Mouse (Mus musculus): Measurements from ENCODE around the gene Cps1. TPM values are rescaled to one million over a fixed set of nuclear protein-coding genes. Genes with fewer than 3 reads are reported as not detected.

Cps1 gene
- total and polyA plus RNA-seq, 3 experiments: 0.02 to 0.08 (median 0.05) TPM

DNA sequence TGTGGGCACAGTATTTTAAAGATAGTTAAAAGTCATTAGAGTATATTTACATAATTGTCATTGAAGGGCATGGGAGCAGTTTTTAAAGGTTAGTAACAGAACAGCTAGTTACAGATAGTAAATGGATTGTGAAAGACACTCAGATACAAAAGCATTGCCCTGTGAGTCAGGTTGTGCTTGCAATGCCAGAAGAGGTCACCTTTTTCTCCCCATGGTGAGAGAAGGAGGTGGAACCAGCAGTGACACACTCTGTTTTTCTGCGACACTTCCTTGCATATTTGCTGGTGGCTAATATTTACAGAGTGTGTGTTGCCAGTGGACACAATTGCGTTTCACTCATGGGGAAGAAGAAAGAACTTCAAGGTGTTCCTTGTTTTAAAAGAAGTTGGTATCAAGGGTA, 2.6 kb downstream of the Cps1 start:
- Histone ChIP-seq H3K27me3 (ENCODE audit: control insufficient read depth, insufficient read depth, low read length) (no peaks in the 10 kb centered on the region), H3K4me1 (ENCODE audit: control insufficient read depth, insufficient read depth, low read length) (no peaks in the 10 kb centered on the region), H3K4me3 (no peak overlapping the region), H3K36me3 (ENCODE audit: control insufficient read depth, insufficient read depth, low read length) (no peaks in the 10 kb centered on the region), H3K9ac (ENCODE audit: low read depth, low read length) (no peak overlapping the region), H3K79me2 (replicated peaks; ENCODE audit: control insufficient read depth, insufficient read depth, low read length) (no peaks in the 10 kb centered on the region), H3K27ac (no peak overlapping the region)
- intact Hi-C loops (cut with DNase I): no loop called here
- TF ChIP-seq CTCF (IDR thresholded peaks at IDR 0.05) (no peak), EP300 (IDR thresholded peaks at IDR 0.05; ENCODE audit: insufficient read depth, low read depth, low read length) (no peak), POLR2A (IDR thresholded peaks at IDR 0.05; ENCODE audit: insufficient read depth, low read depth, low read length) (no peak)
- no peak for DNase-seq
- 89% methylated on average over 2 of the region's 2 CpGs for WGBS

DNA sequence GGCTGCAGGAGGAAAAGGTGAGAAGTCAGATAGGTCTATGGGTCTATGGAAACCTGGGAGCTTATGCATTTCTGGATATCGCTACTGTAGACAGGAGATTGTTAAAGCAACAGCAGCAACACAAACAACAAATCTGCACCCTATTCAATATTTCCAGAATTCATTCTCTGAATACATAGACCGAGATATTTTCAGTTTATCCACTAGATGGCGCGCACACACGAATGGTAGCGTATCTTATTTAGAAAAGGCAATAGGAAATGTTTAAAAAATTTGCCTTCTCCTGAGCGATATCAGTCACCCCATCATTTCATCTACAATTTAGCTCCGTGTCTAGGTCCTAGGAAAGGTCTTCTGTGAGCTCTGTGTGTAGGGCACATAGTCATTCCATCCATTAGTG, 21.1 kb downstream of the Cps1 start:
- Histone ChIP-seq H3K27ac (no peak overlapping the region), H3K27me3 (ENCODE audit: control insufficient read depth, insufficient read depth, low read length) (no peaks in the 10 kb centered on the region), H3K36me3 (ENCODE audit: control insufficient read depth, insufficient read depth, low read length) (no peaks in the 10 kb centered on the region), H3K4me1 (ENCODE audit: control insufficient read depth, insufficient read depth, low read length) (no peaks in the 10 kb centered on the region), H3K4me3 (no peak overlapping the region), H3K9ac (ENCODE audit: low read depth, low read length) (no peak overlapping the region), H3K79me2 (replicated peaks; ENCODE audit: control insufficient read depth, insufficient read depth, low read length) (no peaks in the 10 kb centered on the region)
- no peak for DNase-seq
- WGBS: 6% methylated on average over 8 of the region's 8 CpGs
- intact Hi-C loops (cut with DNase I): loop anchor here (10.0 kb wide), 1 partner anchor 79 kb away; no protein-coding TSS in a partner anchor
- TF ChIP-seq CTCF (IDR thresholded peaks at IDR 0.05) (peak; percentile 70), POLR2A (IDR thresholded peaks at IDR 0.05; ENCODE audit: insufficient read depth, low read depth, low read length) (no peak), EP300 (IDR thresholded peaks at IDR 0.05; ENCODE audit: insufficient read depth, low read depth, low read length) (no peak)

DNA sequence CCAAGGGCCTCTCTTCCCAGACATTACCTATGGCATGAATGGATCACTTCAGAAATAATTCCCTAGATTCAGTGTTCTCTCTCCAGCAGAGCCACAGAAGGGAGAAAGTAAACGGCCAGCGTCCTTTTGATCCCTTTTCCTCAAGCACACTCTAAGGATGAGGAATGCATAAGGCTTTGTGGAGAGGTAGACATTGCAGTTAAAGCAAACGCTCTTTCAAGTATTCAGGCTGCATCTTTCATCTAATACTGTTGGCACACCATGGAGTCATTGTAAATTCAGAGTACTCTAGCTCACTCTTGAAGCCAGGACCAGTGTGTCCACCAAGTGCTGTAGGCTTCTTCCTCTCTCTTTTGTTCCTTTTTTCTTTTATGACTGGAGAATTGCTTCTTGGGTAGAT, 28.4 kb downstream of the Cps1 start:
- 83% methylated on average over 3 of the region's 3 CpGs for WGBS
- TF ChIP-seq POLR2A (IDR thresholded peaks at IDR 0.05; ENCODE audit: insufficient read depth, low read depth, low read length) (no peak), CTCF (IDR thresholded peaks at IDR 0.05) (no peak), EP300 (IDR thresholded peaks at IDR 0.05; ENCODE audit: insufficient read depth, low read depth, low read length) (no peak)
- H3K27me3 ChIP-seq (ENCODE audit: control insufficient read depth, insufficient read depth, low read length): no peaks in the 10 kb centered on the region

DNA sequence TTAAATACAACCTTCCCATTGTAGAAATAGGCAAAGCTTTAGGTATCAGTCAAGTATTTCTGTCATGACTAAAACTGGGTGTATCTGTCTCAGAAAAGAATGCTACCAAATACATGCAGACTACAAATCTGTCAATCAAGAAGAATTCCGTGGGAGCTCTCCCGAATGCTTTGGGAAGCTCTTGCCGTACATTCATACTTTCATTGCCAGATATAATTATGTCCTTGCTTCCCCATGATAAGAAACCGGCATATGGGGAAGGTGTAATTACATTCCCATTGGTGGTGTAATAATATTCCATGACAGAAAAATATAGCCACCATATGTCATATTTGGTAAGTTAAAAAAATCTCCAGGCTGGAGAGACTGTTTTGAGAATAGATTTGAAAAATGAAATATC, 44.5 kb downstream of the Cps1 start:
- no peak overlapping the region for H3K9ac ChIP-seq (ENCODE audit: low read depth, low read length)
- 50% methylated on average over 4 of the region's 4 CpGs for WGBS
- no peaks in the 10 kb centered on the region for H3K27me3 ChIP-seq (ENCODE audit: control insufficient read depth, insufficient read depth, low read length)
- no peaks in the 10 kb centered on the region for H3K36me3 ChIP-seq (ENCODE audit: control insufficient read depth, insufficient read depth, low read length)
- H3K27ac ChIP-seq: no peak overlapping the region
- intact Hi-C loops (cut with DNase I): no loop called here
- H3K79me2 ChIP-seq (replicated peaks; ENCODE audit: control insufficient read depth, insufficient read depth, low read length): no peaks in the 10 kb centered on the region
- TF ChIP-seq POLR2A (IDR thresholded peaks at IDR 0.05; ENCODE audit: insufficient read depth, low read depth, low read length): no peak
- TF ChIP-seq EP300 (IDR thresholded peaks at IDR 0.05; ENCODE audit: insufficient read depth, low read depth, low read length): no peak
- TF ChIP-seq CTCF (IDR thresholded peaks at IDR 0.05): no peak
- H3K4me3 ChIP-seq: no peak overlapping the region
- no peak for DNase-seq
- no peaks in the 10 kb centered on the region for H3K4me1 ChIP-seq (ENCODE audit: control insufficient read depth, insufficient read depth, low read length)

More for the DNA sequence above, 28.4 kb downstream of the Cps1 start:
- Histone ChIP-seq H3K36me3 (ENCODE audit: control insufficient read depth, insufficient read depth, low read length) (no peaks in the 10 kb centered on the region), H3K79me2 (replicated peaks; ENCODE audit: control insufficient read depth, insufficient read depth, low read length) (no peaks in the 10 kb centered on the region), H3K4me1 (ENCODE audit: control insufficient read depth, insufficient read depth, low read length) (no peaks in the 10 kb centered on the region), H3K27ac (no peak overlapping the region), H3K4me3 (no peak overlapping the region), H3K9ac (ENCODE audit: low read depth, low read length) (no peak overlapping the region)
- DNase-seq: no peak
- intact Hi-C loops (cut with DNase I): no loop called here

DNA sequence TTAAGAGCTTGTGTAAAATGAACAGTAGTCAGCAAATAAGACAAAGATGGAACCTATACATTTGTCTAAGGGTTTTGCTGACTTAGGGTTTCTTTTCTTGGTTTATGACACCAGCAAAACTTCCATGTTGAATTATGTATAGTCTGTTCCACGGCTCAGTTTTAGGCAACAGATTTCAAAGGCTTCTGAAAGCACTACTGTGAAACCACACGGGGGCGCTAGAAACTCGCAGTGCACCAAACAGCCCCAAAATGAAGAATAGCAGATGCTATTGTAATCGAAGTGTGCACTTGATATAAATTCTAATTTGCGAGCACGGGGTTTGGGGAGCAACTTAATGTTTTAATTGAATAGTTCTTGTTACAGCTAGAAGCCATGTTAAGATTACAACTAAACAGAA, 58.3 kb downstream of the Cps1 start:
- no peaks in the 10 kb centered on the region for H3K79me2 ChIP-seq (replicated peaks; ENCODE audit: control insufficient read depth, insufficient read depth, low read length)
- TF ChIP-seq EP300 (IDR thresholded peaks at IDR 0.05; ENCODE audit: insufficient read depth, low read depth, low read length) (no peak), CTCF (IDR thresholded peaks at IDR 0.05) (peak; percentile 84), POLR2A (IDR thresholded peaks at IDR 0.05; ENCODE audit: insufficient read depth, low read depth, low read length) (no peak)
- H3K36me3 ChIP-seq (ENCODE audit: control insufficient read depth, insufficient read depth, low read length): no peaks in the 10 kb centered on the region
- WGBS: 7% methylated on average over 7 of the region's 7 CpGs
- H3K4me3 ChIP-seq: no peak overlapping the region
- intact Hi-C loops (cut with DNase I): no loop called here
- no peaks in the 10 kb centered on the region for H3K27me3 ChIP-seq (ENCODE audit: control insufficient read depth, insufficient read depth, low read length)
- no peaks in the 10 kb centered on the region for H3K4me1 ChIP-seq (ENCODE audit: control insufficient read depth, insufficient read depth, low read length)
- H3K9ac ChIP-seq (ENCODE audit: low read depth, low read length): no peak overlapping the region
- H3K27ac ChIP-seq: no peak overlapping the region
- DNase-seq: peak; percentile 6 to 28

DNA sequence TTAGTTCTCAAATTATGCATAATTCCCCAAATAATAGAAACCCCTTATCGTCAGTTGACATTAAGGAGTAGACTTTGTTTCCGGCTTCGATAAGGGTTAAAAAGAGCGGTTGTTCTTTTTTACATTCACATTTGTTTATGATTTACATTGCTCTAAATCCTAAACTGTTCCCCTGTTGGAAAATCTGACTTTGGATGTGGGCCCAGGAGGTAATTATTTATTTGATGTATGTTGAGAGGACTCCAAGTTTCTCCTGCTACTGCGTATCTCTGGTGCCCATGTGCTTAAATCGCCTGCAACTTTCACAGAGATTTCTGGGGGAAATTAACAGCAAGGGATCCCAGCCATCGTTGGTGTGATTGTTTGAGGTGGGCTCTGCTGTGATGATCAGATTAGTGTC, 59.4 kb downstream of the Cps1 start:
- intact Hi-C loops (cut with DNase I): no loop called here

More for the DNA sequence above, 59.4 kb downstream of the Cps1 start:
- 84% methylated on average over 7 of the region's 7 CpGs for WGBS
- H3K4me1 ChIP-seq (ENCODE audit: control insufficient read depth, insufficient read depth, low read length): no peaks in the 10 kb centered on the region
- H3K27me3 ChIP-seq (ENCODE audit: control insufficient read depth, insufficient read depth, low read length): no peaks in the 10 kb centered on the region
- no peak for DNase-seq
- H3K36me3 ChIP-seq (ENCODE audit: control insufficient read depth, insufficient read depth, low read length): no peaks in the 10 kb centered on the region
- H3K27ac ChIP-seq: no peak overlapping the region
- no peak overlapping the region for H3K4me3 ChIP-seq
- TF ChIP-seq EP300 (IDR thresholded peaks at IDR 0.05; ENCODE audit: insufficient read depth, low read depth, low read length): no peak
- no peak for TF ChIP-seq POLR2A (IDR thresholded peaks at IDR 0.05; ENCODE audit: insufficient read depth, low read depth, low read length)
- TF ChIP-seq CTCF (IDR thresholded peaks at IDR 0.05): no peak
- H3K9ac ChIP-seq (ENCODE audit: low read depth, low read length): no peak overlapping the region
- no peaks in the 10 kb centered on the region for H3K79me2 ChIP-seq (replicated peaks; ENCODE audit: control insufficient read depth, insufficient read depth, low read length)
